Mouse (Mus musculus) embryonic facial prominence, embryonic 11.5 days (tissue): ENCODE data around the gene Tmem151b. TPM values are rescaled to one million over a fixed set of nuclear protein-coding genes. Genes with fewer than 3 reads are reported as not detected.

Source experiments
- ATAC-seq: fragments of 200-750 bp; cut with Nextera tagmentation; replicated peaks from 2 replicates; pipeline ENCODE4 v1.8.0; 2017; ENCODE audit warnings: low read depth; ENCODE audit not compliant: insufficient number of reproducible peaks, low FRiP score, low TSS enrichment
- DNase-seq: peaks from one replicate; pipeline ENCODE4 v3.0.0-alpha.2; 2015; ENCODE audit warnings: low spot score
- H3K27ac ChIP-seq: fragments of 300-500 bp; sonication (generic); replicated peaks from 2 replicates; pipeline ENCODE4 v1.5.1; 2014; ENCODE audit warnings: mild to moderate bottlenecking, low read depth, low read length, control low read depth
- H3K27me3 ChIP-seq: fragments of 300-500 bp; sonication (generic); 2 replicates; pipeline ENCODE4 v1.6.1; 2014; ENCODE audit warnings: mild to moderate bottlenecking, low read length, moderate library complexity, mixed read lengths; ENCODE audit not compliant: control insufficient read depth, insufficient read depth
- H3K36me3 ChIP-seq: fragments of 300-500 bp; sonication (generic); replicated peaks from 2 replicates; pipeline ENCODE4 v1.6.1; 2014; ENCODE audit warnings: low read depth, mild to moderate bottlenecking, low read length, moderate library complexity, mixed read lengths; ENCODE audit not compliant: control insufficient read depth, insufficient read depth
- H3K4me1 ChIP-seq: fragments of 300-500 bp; sonication (generic); 2 replicates; pipeline ENCODE4 v1.6.1; 2014; ENCODE audit warnings: low read length, mixed read lengths; ENCODE audit not compliant: control insufficient read depth, insufficient read depth
- H3K4me2 ChIP-seq: fragments of 300-500 bp; sonication (generic); 2 replicates; pipeline ENCODE4 v1.6.1; 2014; ENCODE audit warnings: low read depth, mild to moderate bottlenecking, control low read depth, low read length, moderate library complexity
- H3K4me3 ChIP-seq: fragments of 300-500 bp; sonication (generic); 2 replicates; pipeline ENCODE4 v1.5.1; 2014; ENCODE audit warnings: low read depth, low read length, control low read depth
- H3K9ac ChIP-seq: fragments of 300-500 bp; sonication (generic); replicated peaks from 2 replicates; pipeline ENCODE4 v1.6.1; 2014; ENCODE audit warnings: mild to moderate bottlenecking, control low read depth, low read length
- H3K9me3 ChIP-seq: fragments of 300-500 bp; sonication (generic); replicated peaks from 2 replicates; pipeline ENCODE4 v1.6.1; 2016; ENCODE audit warnings: mild to moderate bottlenecking, low read length, inconsistent platforms, mixed read lengths; ENCODE audit not compliant: control insufficient read depth
- WGBS: fragments of 180-500 bp; shearing (Covaris S2); extraction: QIAGEN DNeasy Blood & Tissue Kit; methylation state at CpG from one replicate; pipeline ENCODE4 v1.1.7; 2014; 5-methylcytosine and 5-hydroxymethylcytosine counted together
- polyA plus RNA-seq: library from polyadenylated mRNA; unstranded; fragments of >200 nt; fragmentation: Nextera tagmentation; extraction: Ambion mirVana; gene quantifications from 2 replicates; pipeline ENCODE4 v1.2.1, GENCODE M21; 2014

Tmem151b gene
- polyA plus RNA-seq, 1 experiment from 2014 or later: 5.4 TPM

DNA sequence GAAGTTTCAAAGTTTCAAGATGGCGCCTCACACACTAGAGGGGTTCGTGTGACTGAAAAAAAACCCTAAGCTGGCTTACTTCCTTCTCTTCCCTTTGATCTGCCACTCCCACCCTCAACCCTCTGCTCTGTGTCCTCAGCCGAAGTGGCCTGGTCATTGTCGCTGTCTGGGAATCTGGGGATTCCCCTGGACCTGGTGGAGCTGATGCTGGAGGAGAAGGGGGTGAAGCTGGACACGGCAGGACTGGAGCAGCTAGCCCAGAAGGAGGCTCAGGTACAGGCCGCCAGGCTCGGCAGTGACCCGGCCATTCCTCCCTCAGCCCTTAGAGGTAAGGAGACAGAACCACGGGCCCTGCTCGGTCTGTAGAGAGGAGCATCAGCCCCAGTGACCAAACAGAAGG, 33.7 kb downstream of the Tmem151b start:
- no peaks in the 10 kb centered on the region for H3K27me3 ChIP-seq
- H3K4me2 ChIP-seq: no peak overlapping the region
- no peaks in the 10 kb centered on the region for H3K9me3 ChIP-seq
- ATAC-seq (no peak), DNase-seq (no peak)
- no peak overlapping the region for H3K9ac ChIP-seq
- H3K4me1 ChIP-seq: no peaks in the 10 kb centered on the region
- H3K27ac ChIP-seq: no peak overlapping the region
- 90% methylated on average over 10 of the region's 10 CpGs for WGBS
- no peak overlapping the region for H3K4me3 ChIP-seq
- H3K36me3 ChIP-seq: no peaks in the 10 kb centered on the region; the same call in 1 of the 2 replicates

DNA sequence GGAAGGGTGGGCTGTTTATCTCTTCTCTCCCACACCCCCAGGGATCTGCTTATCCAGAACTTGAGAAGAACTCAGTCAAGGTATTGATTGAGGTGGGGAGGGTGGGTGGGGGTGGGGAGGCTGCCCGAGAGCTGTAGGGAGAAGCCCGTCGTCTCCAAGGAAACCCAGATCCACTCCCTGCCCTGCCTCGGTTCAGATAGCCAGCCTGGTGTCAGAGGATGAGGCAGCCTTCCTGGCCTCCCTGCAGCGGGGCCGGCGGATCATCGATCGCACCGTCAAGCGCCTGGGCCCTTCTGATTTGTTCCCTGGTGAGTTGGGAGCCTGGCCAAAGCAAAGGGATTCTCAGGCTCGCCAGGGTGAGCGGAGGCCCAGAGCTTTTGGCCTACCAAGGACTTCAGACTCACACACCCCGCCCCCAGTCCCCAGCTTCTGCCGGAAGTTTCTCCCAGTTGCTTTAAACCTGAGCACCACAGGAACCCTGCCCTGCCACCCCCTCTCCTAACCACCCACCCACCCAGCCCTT, 34.2 kb downstream of the Tmem151b start:
- no peak overlapping the region for H3K4me3 ChIP-seq
- WGBS: 45% methylated on average over 15 of the region's 15 CpGs
- no peaks in the 10 kb centered on the region for H3K4me1 ChIP-seq
- H3K9me3 ChIP-seq: no peaks in the 10 kb centered on the region
- DNase-seq (no peak), ATAC-seq (no peak)
- no peak overlapping the region for H3K9ac ChIP-seq
- no peak overlapping the region for H3K27ac ChIP-seq
- H3K36me3 ChIP-seq: no peaks in the 10 kb centered on the region; the same call in 1 of the 2 replicates
- no peak overlapping the region for H3K4me2 ChIP-seq
- no peaks in the 10 kb centered on the region for H3K27me3 ChIP-seq

DNA sequence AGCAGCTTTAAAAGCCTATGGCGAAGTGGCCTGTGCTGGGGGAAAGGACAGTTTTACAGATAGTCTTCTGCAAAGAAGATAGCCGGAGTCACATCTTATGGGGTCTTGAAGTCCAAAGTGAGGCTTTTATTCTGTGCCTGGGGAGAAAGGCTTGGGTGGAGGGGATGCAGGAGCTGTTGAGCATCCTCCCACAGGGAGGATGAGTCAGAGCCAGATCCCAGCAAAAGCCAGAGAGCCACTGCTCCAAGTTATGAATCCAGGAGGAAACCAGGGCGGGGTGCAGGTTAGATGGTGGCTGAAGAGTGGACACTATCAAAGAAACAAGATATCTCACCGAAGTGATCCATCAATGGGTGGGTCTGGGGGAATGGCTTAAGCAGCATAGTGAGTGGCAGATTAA, 37.7 kb downstream of the Tmem151b start:
- H3K27me3 ChIP-seq: no peaks in the 10 kb centered on the region
- WGBS: 96% methylated on average over 4 of the region's 4 CpGs
- H3K4me1 ChIP-seq: no peaks in the 10 kb centered on the region
- H3K4me2 ChIP-seq: no peak overlapping the region
- DNase-seq: no peak
- H3K9ac ChIP-seq: no peak overlapping the region
- no peak for ATAC-seq
- H3K27ac ChIP-seq: no peak overlapping the region
- H3K36me3 ChIP-seq: no peaks in the 10 kb centered on the region
- no peaks in the 10 kb centered on the region for H3K9me3 ChIP-seq
- H3K4me3 ChIP-seq: no peak overlapping the region

DNA sequence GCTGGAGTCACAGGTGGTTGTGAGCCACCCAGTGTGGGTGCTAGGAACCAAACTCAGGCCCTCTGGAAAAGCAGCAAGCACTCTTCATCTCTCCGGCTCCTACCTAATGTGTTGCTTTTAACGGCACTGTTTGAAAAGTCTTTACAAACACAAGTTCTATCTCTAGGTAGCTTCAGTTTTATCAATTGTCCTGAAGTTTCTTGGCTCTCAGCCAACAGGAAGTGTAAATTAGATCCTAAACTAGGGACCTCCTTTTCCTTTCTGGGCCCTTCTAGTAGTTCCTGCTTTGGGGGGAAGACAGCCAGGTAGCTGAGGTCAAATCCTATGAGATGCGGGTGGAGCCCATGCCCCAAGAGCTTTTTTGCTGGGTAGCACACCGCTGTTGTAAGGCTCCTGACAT, 38.6 kb downstream of the Tmem151b start:
- Histone ChIP-seq H3K9ac (no peak overlapping the region), H3K4me1 (no peaks in the 10 kb centered on the region), H3K36me3 (no peaks in the 10 kb centered on the region), H3K27ac (no peak overlapping the region), H3K27me3 (no peaks in the 10 kb centered on the region), H3K4me3 (no peak overlapping the region), H3K9me3 (no peaks in the 10 kb centered on the region), H3K4me2 (no peak overlapping the region)
- ATAC-seq (no peak), DNase-seq (no peak)
- 94% methylated on average over 4 of the region's 4 CpGs for WGBS

DNA sequence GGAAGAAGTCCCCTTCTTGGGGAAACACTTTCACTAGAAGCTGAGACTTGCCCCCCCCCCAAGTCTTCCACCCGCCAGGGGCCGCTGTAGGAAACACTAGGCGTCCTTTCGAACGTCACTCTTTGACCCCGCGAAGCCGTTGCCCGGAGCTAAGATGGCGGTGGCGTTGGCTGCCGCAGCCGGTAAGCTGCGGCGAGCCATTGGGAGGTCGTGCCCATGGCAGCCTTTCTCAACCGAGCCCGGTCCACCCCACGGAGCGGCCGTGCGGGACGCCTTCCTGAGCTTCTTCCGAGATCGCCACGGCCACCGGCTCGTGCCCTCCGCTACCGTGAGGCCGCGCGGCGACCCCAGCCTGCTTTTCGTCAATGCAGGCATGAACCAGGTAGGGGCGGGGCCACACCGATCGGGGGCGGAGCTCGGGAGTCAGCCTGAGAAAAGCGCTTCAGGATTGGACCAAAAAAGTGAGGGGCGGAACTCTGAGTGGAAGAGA, 42.7 kb downstream of the Tmem151b start, which contains the start of gene Aars2:
TSS of gene Aars2 (plus strand) at position 142 of the 490 bp plus-strand sequence.
- Histone ChIP-seq H3K4me2 (0 out of 2 replicates have a peak within 1 kb of the TSS, but pooled peaks have one; percentile 1), H3K4me3 (peak within 1 kb of the TSS; percentile 68), H3K9me3 (no peaks in the 10 kb centered on the region), H3K27me3 (no peaks in the 10 kb centered on the region), H3K9ac (peak within 1 kb of the TSS; percentile 72), H3K27ac (peak within 1 kb of the TSS; percentile 57; the same call in 1 of the 2 replicates), H3K4me1 (no peaks in the 10 kb centered on the region), H3K36me3 (no peaks in the 10 kb centered on the region)
- under 1% methylated on average over 42 of the region's 42 CpGs for WGBS
- DNase-seq (peak; percentile 97), ATAC-seq (peak; percentile 81)

DNA sequence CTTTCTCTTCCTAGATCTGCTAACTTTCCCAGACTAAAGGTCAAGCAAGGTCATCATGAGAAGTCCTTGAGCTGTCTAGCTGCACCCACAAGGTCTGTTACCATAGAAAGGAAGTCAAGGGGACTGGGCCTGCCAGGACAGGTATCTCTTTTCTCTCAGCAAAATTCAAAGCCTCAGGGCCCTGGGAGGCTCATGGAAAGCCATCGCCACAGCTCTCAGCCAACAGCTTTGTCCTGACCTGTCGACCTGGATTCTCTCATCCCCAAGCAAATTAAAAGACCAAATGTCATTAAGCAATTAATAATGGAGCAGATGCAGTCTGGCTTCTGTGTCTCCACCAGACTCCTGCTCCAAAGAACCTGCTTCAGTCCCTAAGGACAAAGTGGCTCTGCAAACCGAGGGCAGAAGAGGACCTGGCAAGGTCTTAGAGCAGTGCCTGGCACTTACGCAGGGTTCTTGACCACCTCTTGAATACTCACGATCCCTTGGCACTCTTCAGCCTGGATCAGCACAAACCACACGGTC, 43.5 kb downstream of the Tmem151b start:
- Histone ChIP-seq H3K27ac (no peak overlapping the region), H3K4me3 (no peak overlapping the region), H3K4me1 (no peaks in the 10 kb centered on the region), H3K27me3 (no peaks in the 10 kb centered on the region), H3K9ac (no peak overlapping the region), H3K4me2 (no peak overlapping the region), H3K36me3 (no peaks in the 10 kb centered on the region), H3K9me3 (no peaks in the 10 kb centered on the region)
- DNase-seq (no peak), ATAC-seq (0 out of 2 replicates have a peak, but pooled peaks have one; percentile 12)
- WGBS: 75% methylated on average over 6 of the region's 6 CpGs

DNA sequence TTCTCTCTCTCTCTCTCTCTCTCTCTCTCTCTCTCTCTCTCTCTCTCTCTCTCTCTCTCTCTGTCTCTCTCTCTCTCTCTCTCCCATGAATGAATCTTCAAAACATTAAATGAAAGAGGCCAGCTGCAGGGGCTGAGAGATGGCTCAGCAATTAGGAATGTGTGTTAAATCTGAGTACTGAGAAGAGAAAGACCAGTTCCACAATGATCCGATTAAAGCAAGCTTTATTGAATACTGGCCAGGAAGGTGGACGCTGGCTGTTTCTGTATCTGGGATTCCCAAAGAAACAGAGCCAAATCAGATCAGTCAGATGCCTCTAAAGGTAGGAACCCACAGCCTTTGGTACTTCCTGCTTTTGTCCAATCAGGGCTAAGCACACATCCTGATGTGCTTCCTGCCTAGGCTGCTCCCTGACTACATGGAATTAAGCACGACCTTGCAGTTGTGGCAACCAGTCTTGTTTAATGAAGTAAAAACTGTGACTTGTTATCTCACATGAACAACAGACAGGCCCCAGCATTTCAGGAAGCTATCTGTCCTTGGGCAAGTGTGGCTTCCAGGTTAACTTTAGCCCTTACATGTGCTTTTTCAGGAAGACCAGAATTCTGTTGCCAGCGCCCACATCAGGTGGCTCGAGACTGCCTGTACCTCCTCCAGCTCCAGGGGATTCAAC, 46.0 kb downstream of the Tmem151b start:
- DNase-seq (no peak), ATAC-seq (no peak)
- H3K9ac ChIP-seq: no peak overlapping the region
- no peak overlapping the region for H3K4me2 ChIP-seq
- 62% methylated on average over 5 of the region's 5 CpGs for WGBS
- no peaks in the 10 kb centered on the region for H3K9me3 ChIP-seq
- H3K4me3 ChIP-seq: no peak overlapping the region
- H3K27me3 ChIP-seq: no peaks in the 10 kb centered on the region
- H3K4me1 ChIP-seq: no peaks in the 10 kb centered on the region
- H3K27ac ChIP-seq: no peak overlapping the region
- no peaks in the 10 kb centered on the region for H3K36me3 ChIP-seq

DNA sequence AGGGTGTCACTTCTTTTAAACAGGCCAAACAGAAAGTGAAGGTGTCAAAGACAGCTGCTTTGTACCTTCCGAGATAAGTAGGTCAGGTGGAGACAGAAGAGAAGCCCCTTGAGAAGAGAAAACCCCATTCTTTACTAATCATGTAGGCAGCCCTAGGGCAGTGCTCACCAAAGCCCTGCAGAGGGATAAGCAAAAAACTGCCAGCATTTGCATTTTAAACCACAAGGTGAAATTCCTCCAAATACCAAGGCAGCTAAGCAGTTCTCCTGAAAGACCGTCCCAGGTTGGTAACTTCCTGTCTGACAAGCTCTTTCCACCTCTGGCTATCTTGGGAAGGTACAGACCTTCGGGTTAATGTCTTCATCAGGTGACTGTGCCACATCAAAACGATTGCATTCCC, 47.2 kb downstream of the Tmem151b start:
- Histone ChIP-seq H3K9me3 (no peaks in the 10 kb centered on the region), H3K4me3 (no peak overlapping the region), H3K27ac (no peak overlapping the region), H3K9ac (no peak overlapping the region), H3K4me2 (no peak overlapping the region), H3K36me3 (no peaks in the 10 kb centered on the region), H3K27me3 (no peaks in the 10 kb centered on the region), H3K4me1 (no peaks in the 10 kb centered on the region)
- DNase-seq: no peak
- 58% methylated on average over 4 of the region's 4 CpGs for WGBS
- no peak for ATAC-seq
